In genomic region chr9:84719396-84719795, GRCm38 (mm10) we compare ENCODE assay signal across 24 mouse cellular contexts.
"Had no signal": no experiment of that assay in that cellular context is flagged by ENCODE, and none has a peak within 500 bp of the region (broad histone marks: within the 10 kb centered on the region; RNA-seq: fewer than 3 reads in every experiment).

No protein-coding gene starts in this region.

- H3K9me3 ChIP-seq: heart, embryonic 13.5 days; heart, embryonic 15.5 days; hindbrain, embryonic 13.5 days; hindbrain, embryonic 15.5 days; kidney, embryonic 15.5 days; limb, embryonic 10.5 days; limb, embryonic 12.5 days; liver, embryonic 13.5 days; liver, embryonic 15.5 days had no signal

- H3K9ac ChIP-seq: heart, embryonic 13.5 days; heart, embryonic 15.5 days; hindbrain, embryonic 13.5 days; hindbrain, embryonic 15.5 days; kidney, embryonic 15.5 days; limb, embryonic 12.5 days; liver, embryonic 13.5 days; liver, embryonic 15.5 days; liver, postnatal 0 days had no signal

- H3K4me2 ChIP-seq: heart, embryonic 11.5 days; heart, embryonic 13.5 days; heart, embryonic 15.5 days; hindbrain, embryonic 13.5 days; hindbrain, embryonic 15.5 days; kidney, embryonic 15.5 days; limb, embryonic 12.5 days; liver, embryonic 11.5 days; liver, embryonic 13.5 days; liver, embryonic 15.5 days had no signal

- H3K36me3 ChIP-seq: heart, embryonic 13.5 days; heart, embryonic 15.5 days; hindbrain, embryonic 13.5 days; hindbrain, embryonic 15.5 days; kidney, embryonic 15.5 days; limb, embryonic 10.5 days; limb, embryonic 12.5 days; liver, embryonic 13.5 days; liver, embryonic 15.5 days had no signal

- H3K27me3 ChIP-seq: heart, embryonic 13.5 days; heart, embryonic 15.5 days; hindbrain, embryonic 13.5 days; hindbrain, embryonic 15.5 days; kidney, embryonic 15.5 days; limb, embryonic 12.5 days; liver, embryonic 13.5 days; liver, embryonic 15.5 days had no signal

- DNase-seq: gastrocnemius, postnatal 14 days; gastrocnemius, postnatal 36 days; heart, adult 11 months; heart, adult 2 months; heart, postnatal 14 days; heart, postnatal 36 days; layer of hippocampus, adult 9-11 months; layer of hippocampus, postnatal 36 days; liver; liver, embryonic 13.5 days; liver, postnatal 0 days had no signal

- H3K4me1 ChIP-seq: heart, embryonic 15.5 days; hindbrain, embryonic 13.5 days; hindbrain, embryonic 15.5 days; kidney, embryonic 15.5 days; limb, embryonic 10.5 days; limb, embryonic 12.5 days; liver, embryonic 13.5 days; liver, embryonic 15.5 days had no signal

- H3K4me3 ChIP-seq: heart, adult 2 months; heart, embryonic 13.5 days; heart, embryonic 15.5 days; hindbrain, embryonic 13.5 days; hindbrain, embryonic 15.5 days; kidney, embryonic 15.5 days; limb, embryonic 10.5 days; limb, embryonic 12.5 days; liver, embryonic 13.5 days; liver, embryonic 15.5 days had no signal

- ATAC-seq: hindbrain, postnatal 0 days; intestine, embryonic 16.5 days; liver, postnatal 0 days had no signal

- H3K27ac ChIP-seq: heart, adult 2 months; heart, embryonic 13.5 days; heart, embryonic 15.5 days; hindbrain, embryonic 13.5 days; hindbrain, embryonic 15.5 days; hindbrain, postnatal 0 days; kidney, embryonic 15.5 days; kidney, postnatal 0 days; limb, embryonic 10.5 days; limb, embryonic 12.5 days; liver, embryonic 13.5 days; liver, embryonic 15.5 days had no signal
